Comparison of ENCODE assay signal across 8 mouse cellular contexts in the genomic region with DNA sequence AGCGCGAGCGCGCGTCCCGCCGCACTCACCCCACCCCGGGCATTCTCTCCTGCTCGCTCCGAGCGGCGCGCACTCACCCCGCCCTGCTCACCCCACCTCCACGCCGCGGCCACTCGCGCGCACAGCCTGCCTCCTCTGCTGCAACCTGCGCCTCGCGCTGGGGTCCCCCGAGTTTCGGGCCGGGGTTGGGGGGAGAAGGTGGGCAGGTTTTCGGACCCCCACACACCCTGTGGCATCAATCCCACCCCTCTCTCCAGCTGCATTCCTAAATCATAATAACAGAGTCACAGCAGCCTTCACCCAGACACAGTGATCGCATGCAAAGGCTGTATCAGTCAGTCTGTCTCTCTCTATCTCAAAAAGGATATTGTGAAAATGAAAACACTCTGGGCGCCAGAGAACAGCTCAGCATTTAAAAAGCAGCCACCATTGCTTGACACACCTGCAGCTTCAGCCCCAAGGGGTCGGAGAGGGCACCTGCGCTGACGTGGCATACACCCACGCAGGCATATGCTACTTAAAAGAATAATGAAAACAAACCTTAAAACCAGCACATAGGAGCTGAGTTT. TPM values are rescaled to one million over a fixed set of nuclear protein-coding genes. Genes with fewer than 3 reads are reported as not detected.
A peak's percentile ranks its signal among the peaks of the same experiment; 100 is the strongest.
DNase-seq lines count a peak whose midpoint lies in the region; ATAC-seq and TF ChIP-seq lines count a peak whose summit lies in the region.

A gene (minus strand): TSS at position 351 of the 569 bp plus-strand sequence.

- TF ChIP-seq CTCF in spleen, adult 2 months (IDR thresholded peaks at IDR 0.05; ENCODE audit: extremely low read depth, insufficient read depth, insufficient read length, insufficient replicate concordance): no peak
- TF ChIP-seq CTCF in kidney, adult 2 months (conservative IDR thresholded peaks at IDR 0.05; ENCODE audit: insufficient read depth, insufficient read length, low read depth, low read length): no peak

- H3K9ac ChIP-seq in embryonic facial prominence, embryonic 15.5 days: peak within 1 kb of the TSS; percentile 73
- peak within 1 kb of the TSS; percentile 72 for H3K9ac ChIP-seq in limb, embryonic 11.5 days (ENCODE audit: low read length)
- H3K9ac ChIP-seq in midbrain, embryonic 14.5 days (replicated peaks; ENCODE audit: low read length): peak within 1 kb of the TSS; percentile 98
- H3K9ac ChIP-seq in stomach, embryonic 15.5 days: peak within 1 kb of the TSS; percentile 78

- peaks cover 10% of the 10 kb centered on the region for H3K27me3 ChIP-seq in spleen, adult 2 months (ENCODE audit: control insufficient read depth, insufficient read depth, low read length)
- H3K27me3 ChIP-seq in embryonic facial prominence, embryonic 15.5 days: no peaks in the 10 kb centered on the region
- H3K27me3 ChIP-seq in kidney, adult 2 months (replicated peaks; ENCODE audit: control insufficient read depth, insufficient read depth, low read length): no peaks in the 10 kb centered on the region
- H3K27me3 ChIP-seq in limb, embryonic 11.5 days (ENCODE audit: control insufficient read depth, insufficient read depth, low read length): no peaks in the 10 kb centered on the region
- H3K27me3 ChIP-seq in midbrain, embryonic 14.5 days (ENCODE audit: control insufficient read depth, insufficient read depth, low read length): no peaks in the 10 kb centered on the region
- no peaks in the 10 kb centered on the region for H3K27me3 ChIP-seq in stomach, embryonic 15.5 days (replicated peaks)

- peak; percentile 75 for ATAC-seq in embryonic facial prominence, embryonic 15.5 days (ENCODE audit: insufficient number of reproducible peaks, low FRiP score, low TSS enrichment, low read depth)
- ATAC-seq in limb, embryonic 11.5 days (ENCODE audit: insufficient number of reproducible peaks, low FRiP score, low TSS enrichment, low read depth): 0 out of 2 replicates have a peak, but pooled peaks have one; percentile 19
- ATAC-seq in midbrain, embryonic 14.5 days (ENCODE audit: low FRiP score, low TSS enrichment): peak; percentile 79
- ATAC-seq in stomach, embryonic 15.5 days (ENCODE audit: insufficient read depth, low FRiP score, low read depth): peak; percentile 36; the same call in 1 of the 2 replicates

- TF ChIP-seq POLR2A in spleen, adult 2 months (IDR thresholded peaks at IDR 0.05; ENCODE audit: low read depth, low read length): no peak
- no peak for TF ChIP-seq POLR2A in kidney, adult 2 months (IDR thresholded peaks at IDR 0.05; ENCODE audit: low read depth, low read length)

- H3K9me3 ChIP-seq in embryonic facial prominence, embryonic 15.5 days (replicated peaks): no peaks in the 10 kb centered on the region
- H3K9me3 ChIP-seq in limb, embryonic 11.5 days (ENCODE audit: control insufficient read depth, low read length): no peaks in the 10 kb centered on the region
- no peaks in the 10 kb centered on the region for H3K9me3 ChIP-seq in midbrain, embryonic 14.5 days (ENCODE audit: control insufficient read depth, low read length)
- H3K9me3 ChIP-seq in stomach, embryonic 15.5 days: no peaks in the 10 kb centered on the region

- WGBS in spleen, adult 2 months: 8% methylated on average over 27 of the region's 33 CpGs
- WGBS in embryonic facial prominence, embryonic 15.5 days: 6% methylated on average over 31 of the region's 33 CpGs
- 5% methylated on average over 33 of the region's 33 CpGs for WGBS in kidney, adult 2 months
- WGBS in limb, embryonic 11.5 days: 10% methylated on average over 20 of the region's 33 CpGs
- 11% methylated on average over 19 of the region's 33 CpGs for WGBS in midbrain, embryonic 14.5 days
- WGBS in stomach, embryonic 15.5 days: 6% methylated on average over 31 of the region's 33 CpGs

- H3K4me2 ChIP-seq in embryonic facial prominence, embryonic 15.5 days (replicated peaks): peak within 1 kb of the TSS; percentile 71
- peak within 1 kb of the TSS; percentile 75 for H3K4me2 ChIP-seq in limb, embryonic 11.5 days (ENCODE audit: low read depth, severe bottlenecking)
- peak within 1 kb of the TSS; percentile 61 for H3K4me2 ChIP-seq in midbrain, embryonic 14.5 days (ENCODE audit: low read length)
- H3K4me2 ChIP-seq in stomach, embryonic 15.5 days: peak within 1 kb of the TSS; percentile 88

- no peaks in the 10 kb centered on the region for H3K36me3 ChIP-seq in spleen, adult 2 months (ENCODE audit: control insufficient read depth, insufficient read depth, low read length)
- H3K36me3 ChIP-seq in embryonic facial prominence, embryonic 15.5 days: no peaks in the 10 kb centered on the region
- H3K36me3 ChIP-seq in kidney, adult 2 months (ENCODE audit: control insufficient read depth, insufficient read depth, low read length): no peaks in the 10 kb centered on the region
- H3K36me3 ChIP-seq in limb, embryonic 11.5 days (ENCODE audit: control insufficient read depth, insufficient read depth, low read length): no peaks in the 10 kb centered on the region
- no peaks in the 10 kb centered on the region for H3K36me3 ChIP-seq in midbrain, embryonic 14.5 days (ENCODE audit: control insufficient read depth, insufficient read depth, low read length)
- no peaks in the 10 kb centered on the region for H3K36me3 ChIP-seq in stomach, embryonic 15.5 days

- H3K4me3 ChIP-seq in spleen, adult 2 months (ENCODE audit: extremely low read depth, insufficient read depth, insufficient read length): peak within 1 kb of the TSS; percentile 51
- H3K4me3 ChIP-seq in embryonic facial prominence, embryonic 15.5 days (replicated peaks): peak within 1 kb of the TSS; percentile 89
- peak within 1 kb of the TSS; percentile 78 for H3K4me3 ChIP-seq in kidney, adult 2 months (ENCODE audit: insufficient read depth, low read depth, low read length)
- H3K4me3 ChIP-seq in limb, embryonic 11.5 days (ENCODE audit: low read depth, low read length): peak within 1 kb of the TSS; percentile 86
- H3K4me3 ChIP-seq in midbrain, embryonic 14.5 days (replicated peaks; ENCODE audit: low read depth, low read length): peak within 1 kb of the TSS; percentile 92
- H3K4me3 ChIP-seq in stomach, embryonic 15.5 days (replicated peaks): peak within 1 kb of the TSS; percentile 75

- H3K27ac ChIP-seq in spleen, adult 2 months (ENCODE audit: insufficient read depth, low read length): no peak within 1 kb of the TSS
- peak within 1 kb of the TSS; percentile 90 for H3K27ac ChIP-seq in embryonic facial prominence, embryonic 15.5 days (replicated peaks)
- no peak within 1 kb of the TSS for H3K27ac ChIP-seq in kidney, adult 2 months (ENCODE audit: insufficient read depth, low read depth, low read length)
- H3K27ac ChIP-seq in limb, embryonic 11.5 days (replicated peaks; ENCODE audit: low read depth, low read length): no peak within 1 kb of the TSS; the same call in 1 of the 2 replicates
- peak within 1 kb of the TSS; percentile 97 for H3K27ac ChIP-seq in midbrain, embryonic 14.5 days (replicated peaks; ENCODE audit: low read depth, low read length)
- H3K27ac ChIP-seq in stomach, embryonic 15.5 days: peak within 1 kb of the TSS; percentile 82

- no peak for DNase-seq in spleen, adult 2 months (ENCODE audit: low read depth in 1 of 2, low spot score in 2 of 2)
- no peak for DNase-seq in spleen, postnatal 14 days (ENCODE audit: low spot score in 2 of 2)
- peak; percentile 39 to 48 for DNase-seq in heart, adult 9 months (ENCODE audit: low spot score in 2 of 2)
- peak; percentile 58 for DNase-seq in kidney, adult 2 months
- peak; percentile 73 for DNase-seq in limb, embryonic 11.5 days (ENCODE audit: low spot score)
- peak; percentile 89 for DNase-seq in midbrain, embryonic 14.5 days

- H3K4me1 ChIP-seq in spleen, adult 2 months (ENCODE audit: control insufficient read depth, insufficient read depth, insufficient read length): peaks cover 5% of the 10 kb centered on the region; the same call in 1 of the 2 replicates
- H3K4me1 ChIP-seq in embryonic facial prominence, embryonic 15.5 days: 0 out of 2 replicates have a peak, but pooled peaks cover 16% of the 10 kb centered on the region
- peaks cover 3% of the 10 kb centered on the region; the same call in 1 of the 2 replicates for H3K4me1 ChIP-seq in kidney, adult 2 months (ENCODE audit: control insufficient read depth, insufficient read depth, low read length)
- H3K4me1 ChIP-seq in limb, embryonic 11.5 days (ENCODE audit: control insufficient read depth, insufficient read depth, low read length): no peaks in the 10 kb centered on the region
- H3K4me1 ChIP-seq in midbrain, embryonic 14.5 days (ENCODE audit: control insufficient read depth, insufficient read depth, low read length): 0 out of 2 replicates have a peak, but pooled peaks cover 6% of the 10 kb centered on the region
- no peaks in the 10 kb centered on the region for H3K4me1 ChIP-seq in stomach, embryonic 15.5 days

RNA-seq across cellular contexts. Expression of the gene that starts here (rescaled TPM):
- polyA plus RNA-seq in spleen, adult 2 months (2012; rRNA removed): 13.0 and 13.2 TPM in 2 replicates
- 28.6 and 34.8 TPM in 2 replicates for polyA plus RNA-seq in embryonic facial prominence, embryonic 15.5 days (2015; fragmentation: Nextera tagmentation; extraction: Ambion mirVana)
- polyA plus RNA-seq in kidney, adult 2 months (2012; rRNA removed): 56.0 and 59.8 TPM in 2 replicates
- polyA plus RNA-seq in limb, embryonic 11.5 days (2014; fragmentation: Nextera tagmentation; extraction: Ambion mirVana): 7.0 and 7.5 TPM in 2 replicates
- 79.7 and 85.9 TPM in 2 replicates for polyA plus RNA-seq in midbrain, embryonic 14.5 days (2014; fragmentation: Nextera tagmentation; extraction: Ambion mirVana)
- polyA plus RNA-seq in stomach, embryonic 15.5 days (2015; fragmentation: Nextera tagmentation; extraction: Ambion mirVana): 22.6 and 24.3 TPM in 2 replicates

Comparison
In these comparisons a context has a peak if more than half of its experiments do, and no peak if none do; other contexts are left out.
1. DNase-seq: peak in heart, adult 9 months (2 of 2), kidney, adult 2 months (single experiment), limb, embryonic 11.5 days (single experiment) and midbrain, embryonic 14.5 days (single experiment); none in spleen, adult 2 months (0 of 2) and spleen, postnatal 14 days (0 of 2).
2. H3K27ac ChIP-seq: peak in embryonic facial prominence, embryonic 15.5 days (single experiment), midbrain, embryonic 14.5 days (single experiment) and stomach, embryonic 15.5 days (single experiment); none in spleen, adult 2 months (single experiment), kidney, adult 2 months (single experiment) and limb, embryonic 11.5 days (single experiment).
3. ATAC-seq: peak in every context shown above with its lines; median percentile 79 in midbrain, embryonic 14.5 days; 75 in embryonic facial prominence, embryonic 15.5 days; 36 in stomach, embryonic 15.5 days; 19 in limb, embryonic 11.5 days.
4. Peak in every context shown above with its lines, with median percentiles within 50 percentile points of each other: H3K4me3 ChIP-seq, H3K4me2 ChIP-seq and H3K9ac ChIP-seq.